ENCODE assay signal across 11 mouse cellular contexts in the genomic region with DNA sequence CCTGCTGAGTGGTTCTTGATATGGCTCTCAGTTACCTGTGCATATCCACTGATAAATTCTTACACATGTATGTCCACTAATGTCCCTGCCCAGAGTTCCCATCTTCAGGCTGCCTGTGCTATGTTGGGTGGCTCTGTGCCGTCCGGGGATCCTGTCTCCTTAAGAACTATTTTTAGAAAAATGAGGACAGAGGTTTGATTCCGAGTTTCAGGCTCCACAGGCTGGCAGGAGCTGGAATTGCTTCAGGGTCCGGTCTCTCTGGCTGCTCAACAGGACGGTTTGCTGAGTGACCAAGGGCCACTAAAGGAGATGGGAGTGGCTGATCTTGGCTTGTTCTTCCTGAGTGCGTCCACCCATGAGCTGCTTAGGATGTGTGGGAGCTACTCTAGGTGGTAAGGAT. TPM values are rescaled to one million over a fixed set of nuclear protein-coding genes. Genes with fewer than 3 reads are reported as not detected.
A peak's percentile ranks its signal among the peaks of the same experiment; 100 is the strongest.
DNase-seq lines count a peak whose midpoint lies in the region; TF ChIP-seq lines count a peak whose summit lies in the region.
"Had no signal": no experiment of that assay in that cellular context is flagged by ENCODE, and none has a peak within 500 bp of the region (broad histone marks: within the 10 kb centered on the region; RNA-seq: fewer than 3 reads in every experiment).

No protein-coding gene starts in this region.

- H3K36me3 ChIP-seq in heart, adult 2 months (ENCODE audit: control insufficient read depth, insufficient read depth, low read length): no peaks in the 10 kb centered on the region
- H3K36me3 ChIP-seq: intestine, embryonic 15.5 days had no signal

- TF ChIP-seq EP300 in heart, adult 2 months (IDR thresholded peaks at IDR 0.05; ENCODE audit: insufficient read depth, low read depth, low read length): no peak

- no peaks in the 10 kb centered on the region for H3K79me2 ChIP-seq in heart, adult 2 months (replicated peaks; ENCODE audit: control insufficient read depth, insufficient read depth, low read length)

- peak; percentile 74 for TF ChIP-seq CTCF in heart, adult 2 months (IDR thresholded peaks at IDR 0.05)

- H3K4me3 ChIP-seq in heart, adult 2 months: no peak overlapping the region
- H3K4me3 ChIP-seq: intestine, embryonic 15.5 days had no signal

- H3K4me1 ChIP-seq in heart, adult 2 months (ENCODE audit: control insufficient read depth, insufficient read depth, low read length): no peaks in the 10 kb centered on the region

- intact Hi-C loops in heart, adult 2 months (cut with DNase I): loop anchor here (5.0 kb wide), 3 partner anchors 72 to 162 kb away; a partner anchor contains a TSS
- intact Hi-C loops in heart, postnatal 25 days (cut with DNase I): loop anchor here (2.0 to 5.0 kb wide), 2 partner anchors 126 to 162 kb away; no protein-coding TSS in a partner anchor

- TF ChIP-seq POLR2A in heart, adult 2 months (IDR thresholded peaks at IDR 0.05; ENCODE audit: insufficient read depth, low read depth, low read length): no peak

- peak; percentile 43 to 47 for DNase-seq in heart, adult 2 months
- no peak for DNase-seq in heart, postnatal 25 days (ENCODE audit: low spot score)
- peak; percentile 81 for DNase-seq in adipocyte (ENCODE audit: low spot score)
- DNase-seq in heart, adult 8-10 months (ENCODE audit: low spot score): peak; percentile 38
- DNase-seq in kidney, postnatal 4 days: peak; percentile 25 to 40
- no peak for DNase-seq in layer of hippocampus, postnatal 36 days
- DNase-seq in embryo, embryonic 10.5 days (ENCODE audit: low spot score): no peak
- DNase-seq in thymus, postnatal 0 days (ENCODE audit: low spot score): no peak
- DNase-seq: liver; thymus, adult 2 months had no signal

- no peaks in the 10 kb centered on the region for H3K27me3 ChIP-seq in heart, adult 2 months (ENCODE audit: control insufficient read depth, insufficient read depth, low read length)
- H3K27me3 ChIP-seq: intestine, embryonic 15.5 days had no signal

- H3K27ac ChIP-seq in heart, adult 2 months: no peak overlapping the region
- H3K27ac ChIP-seq: intestine, embryonic 15.5 days had no signal

- 7% methylated on average over 6 of the region's 6 CpGs for WGBS in heart, adult 2 months

- no peak overlapping the region for H3K9ac ChIP-seq in heart, adult 2 months (ENCODE audit: low read depth, low read length)
- H3K9ac ChIP-seq: intestine, embryonic 15.5 days had no signal

RNA-seq across cellular contexts. Expression of a gene that starts 19.8 kb away (rescaled TPM):
- total RNA-seq in heart, adult 2 months (2021): 1 to 10 TPM; 1.3 to 2.1 TPM
- 0.91 and 0.92 TPM in 2 replicates for polyA plus RNA-seq in heart, adult 2 months (2012; rRNA removed)
- total RNA-seq in heart, postnatal 25 days (2021): 1 to 10 TPM in 1 of 2 experiments, under 1 TPM in 1; 0.99 to 1.3 TPM
- 1 to 10 TPM in 3 of 4 experiments, under 1 TPM in 1; 0.88 to 1.9 (median 1.3) TPM for total RNA-seq in heart, adult 8-10 months (2022)
- total RNA-seq in layer of hippocampus, postnatal 36 days (2021): under 1 TPM; 0.12 to 0.48 TPM
- polyA plus RNA-seq in thymus, postnatal 0 days (2015; fragmentation: Nextera tagmentation; extraction: Ambion mirVana): 1.6 and 1.7 TPM in 2 replicates

Comparison
In these comparisons a context has a peak if more than half of its experiments do, and no peak if none do; other contexts are left out.
1. DNase-seq: peak in heart, adult 2 months (2 of 2), adipocyte (single experiment), heart, adult 8-10 months (single experiment) and kidney, postnatal 4 days (2 of 2); none in heart, postnatal 25 days (single experiment), layer of hippocampus, postnatal 36 days (0 of 2), embryo, embryonic 10.5 days (single experiment) and thymus, postnatal 0 days (single experiment).